Mouse (Mus musculus): ENCODE measurements around the gene 3110021N24Rik.
A peak's percentile ranks its signal among the peaks of the same experiment; 100 is the strongest.

Gene 3110021N24Rik

GRCm38 (mm10) chr4:108796701-108797100 is 77.3 kb downstream of the 3110021N24Rik start:
- peak in 1 of 2 experiments; percentile 31 for DNase-seq (ENCODE audit: low spot score in 2 of 2)

GRCm38 (mm10) chr4:108798083-108798830 is 78.8 kb downstream of the 3110021N24Rik start:
- DNase-seq (ENCODE audit: low spot score in 2 of 2), result peak; percentile 45 to 66

- no peak for DNase-seq (ENCODE audit: low spot score in 2 of 2)
These were observed 84.1 kb downstream of the 3110021N24Rik start for GRCm38 (mm10) chr4:108803535-108803934.

- no peak for DNase-seq (ENCODE audit: low spot score in 2 of 2)
These were observed 91.7 kb downstream of the 3110021N24Rik start for GRCm38 (mm10) chr4:108811142-108811541.

- no peak for DNase-seq (ENCODE audit: low spot score in 2 of 2)
These were observed 92.1 kb downstream of the 3110021N24Rik start for GRCm38 (mm10) chr4:108811550-108811949.

GRCm38 (mm10) chr4:108825677-108826076 is 106.2 kb downstream of the 3110021N24Rik start:
- no peak for DNase-seq (ENCODE audit: low spot score in 2 of 2)

- DNase-seq (ENCODE audit: low spot score in 2 of 2), result no peak
These were observed 106.6 kb downstream of the 3110021N24Rik start for GRCm38 (mm10) chr4:108826096-108826495.

GRCm38 (mm10) chr4:108826643-108827042 is 107.2 kb downstream of the 3110021N24Rik start:
- DNase-seq (ENCODE audit: low spot score in 2 of 2), result no peak

- no peak for DNase-seq (ENCODE audit: low spot score in 2 of 2)
These were observed 111.2 kb downstream of the 3110021N24Rik start for GRCm38 (mm10) chr4:108830698-108831097.

Data from heart, adult 9 months (tissue).